Mouse (Mus musculus): Measurements from ENCODE around the gene Hp.

- no peak for TF ChIP-seq CTCF (IDR thresholded peaks at IDR 0.05; ENCODE audit: low read depth)
- no peak for TF ChIP-seq EP300 (IDR thresholded peaks at IDR 0.05; ENCODE audit: low read depth)
Measured at GRCm38 (mm10) chr8:109544049-109544448, 34.9 kb downstream of the Hp start.
